Comparison of ENCODE assay signal across 9 mouse cellular contexts in the genomic region with DNA sequence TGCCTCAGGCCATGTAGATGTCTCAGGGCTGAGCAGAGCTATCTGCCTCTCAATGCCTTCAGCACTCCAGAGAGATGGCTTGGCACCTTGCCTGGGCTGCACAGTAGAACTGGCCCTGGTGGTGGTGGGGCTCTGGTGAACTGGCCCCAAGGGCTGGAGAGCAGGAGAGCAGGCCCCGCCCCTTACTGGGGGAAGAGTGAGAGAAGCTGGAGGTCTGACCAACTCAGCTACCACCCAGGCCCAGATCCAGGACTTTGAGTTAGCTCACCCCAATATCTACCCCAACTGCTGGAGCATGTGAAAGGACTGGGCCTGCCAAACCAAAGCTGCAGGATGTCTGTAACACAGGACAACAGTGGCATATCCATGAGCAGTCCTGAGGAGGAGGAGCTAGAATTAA. TPM values are rescaled to one million over a fixed set of nuclear protein-coding genes. Genes with fewer than 3 reads are reported as not detected.
A peak's percentile ranks its signal among the peaks of the same experiment; 100 is the strongest.
DNase-seq lines count a peak whose midpoint lies in the region; ATAC-seq lines count a peak whose summit lies in the region.
"Had no signal": no experiment of that assay in that cellular context is flagged by ENCODE, and none has a peak within 500 bp of the region (broad histone marks: within the 10 kb centered on the region; RNA-seq: fewer than 3 reads in every experiment).

No protein-coding gene starts in this region.

- peaks cover 13% of the 10 kb centered on the region for H3K4me1 ChIP-seq in midbrain, embryonic 12.5 days
- H3K4me1 ChIP-seq in midbrain, embryonic 11.5 days (ENCODE audit: control insufficient read depth, insufficient read depth, low read length) = peaks cover 4% of the 10 kb centered on the region; the same call in 1 of the 2 replicates
- H3K4me1 ChIP-seq in hindbrain, embryonic 12.5 days = peaks cover 5% of the 10 kb centered on the region
- H3K4me1 ChIP-seq in neural tube, embryonic 15.5 days = peaks cover 15% of the 10 kb centered on the region

- peaks cover 7% of the 10 kb centered on the region; the same call in 1 of the 2 replicates for H3K27me3 ChIP-seq in midbrain, embryonic 12.5 days
- no peaks in the 10 kb centered on the region; the same call in 1 of the 2 replicates for H3K27me3 ChIP-seq in midbrain, embryonic 11.5 days (ENCODE audit: control insufficient read depth, insufficient read depth, low read length)
- H3K27me3 ChIP-seq in hindbrain, embryonic 12.5 days = 0 out of 2 replicates have a peak, but pooled peaks cover 3% of the 10 kb centered on the region
- no peaks in the 10 kb centered on the region for H3K27me3 ChIP-seq in neural tube, embryonic 15.5 days (replicated peaks)

- no peaks in the 10 kb centered on the region for H3K9me3 ChIP-seq in midbrain, embryonic 12.5 days
- H3K9me3 ChIP-seq in midbrain, embryonic 11.5 days (ENCODE audit: control insufficient read depth, low read length) = no peaks in the 10 kb centered on the region
- no peaks in the 10 kb centered on the region for H3K9me3 ChIP-seq in hindbrain, embryonic 12.5 days (replicated peaks)
- no peaks in the 10 kb centered on the region for H3K9me3 ChIP-seq in neural tube, embryonic 15.5 days (replicated peaks)

- no peak overlapping the region for H3K27ac ChIP-seq in midbrain, embryonic 12.5 days (replicated peaks)
- no peak overlapping the region for H3K27ac ChIP-seq in midbrain, embryonic 11.5 days (ENCODE audit: low read depth, low read length)
- no peak overlapping the region for H3K27ac ChIP-seq in hindbrain, embryonic 12.5 days
- 0 out of 2 replicates have a peak overlapping the region, but pooled peaks have one; percentile 78 for H3K27ac ChIP-seq in neural tube, embryonic 15.5 days (replicated peaks)

- 95% methylated on average over 1 of the region's 1 CpGs for WGBS in midbrain, embryonic 12.5 days
- WGBS in midbrain, embryonic 11.5 days = 100% methylated on average over 1 of the region's 1 CpGs
- whole genome bisulfite sequencing in hindbrain, embryonic 12.5 days = 100% methylated on average over 1 of the region's 1 CpGs
- WGBS in neural tube, embryonic 15.5 days = 100% methylated on average over 1 of the region's 1 CpGs

- DNase-seq in cerebellum, adult 11-12 months = peak; percentile 27
- DNase-seq in cerebellum, adult 8-10 months = no peak
- no peak for DNase-seq in midbrain, embryonic 11.5 days (ENCODE audit: low spot score, missing footprints)
- DNase-seq in gastrocnemius, adult 18-20 months (ENCODE audit: low spot score) = peak; percentile 50
- no peak for DNase-seq in frontal cortex, adult 2 months (ENCODE audit: extremely low spot score in 1 of 2, low spot score in 1 of 2)

- no peaks in the 10 kb centered on the region for H3K36me3 ChIP-seq in midbrain, embryonic 12.5 days
- no peaks in the 10 kb centered on the region for H3K36me3 ChIP-seq in midbrain, embryonic 11.5 days (ENCODE audit: control insufficient read depth, insufficient read depth, low read length)
- H3K36me3 ChIP-seq in hindbrain, embryonic 12.5 days = no peaks in the 10 kb centered on the region
- no peaks in the 10 kb centered on the region for H3K36me3 ChIP-seq in neural tube, embryonic 15.5 days

- H3K9ac ChIP-seq in midbrain, embryonic 12.5 days (replicated peaks) = no peak overlapping the region
- no peak overlapping the region for H3K9ac ChIP-seq in midbrain, embryonic 11.5 days (ENCODE audit: low read length)
- no peak overlapping the region for H3K9ac ChIP-seq in hindbrain, embryonic 12.5 days
- no peak overlapping the region for H3K9ac ChIP-seq in neural tube, embryonic 15.5 days (replicated peaks)

- ATAC-seq in midbrain, embryonic 12.5 days (ENCODE audit: low FRiP score, low read depth) = 0 out of 2 replicates have a peak, but pooled peaks have one; percentile 11
- ATAC-seq in midbrain, embryonic 11.5 days (ENCODE audit: low FRiP score) = no peak
- 0 out of 2 replicates have a peak, but pooled peaks have one; percentile 11 for ATAC-seq in hindbrain, embryonic 12.5 days (ENCODE audit: low FRiP score)
- peak; percentile 48; the same call in 1 of the 2 replicates for ATAC-seq in neural tube, embryonic 15.5 days (ENCODE audit: low FRiP score)

- no peak overlapping the region for H3K4me2 ChIP-seq in midbrain, embryonic 12.5 days (replicated peaks)
- no peak overlapping the region for H3K4me2 ChIP-seq in midbrain, embryonic 11.5 days
- no peak overlapping the region for H3K4me2 ChIP-seq in hindbrain, embryonic 12.5 days (replicated peaks)
- H3K4me2 ChIP-seq in neural tube, embryonic 15.5 days = no peak overlapping the region

- H3K4me3 ChIP-seq in midbrain, embryonic 12.5 days = no peak overlapping the region
- no peak overlapping the region for H3K4me3 ChIP-seq in midbrain, embryonic 11.5 days (ENCODE audit: low read depth, low read length)
- no peak overlapping the region for H3K4me3 ChIP-seq in hindbrain, embryonic 12.5 days
- no peak overlapping the region for H3K4me3 ChIP-seq in neural tube, embryonic 15.5 days (replicated peaks)

RNA-seq across cellular contexts. Expression of a gene that starts 33.7 kb away (rescaled TPM):
- 66.5 and 72.1 TPM in 2 replicates for polyA plus RNA-seq in midbrain, embryonic 12.5 days (2016; fragmentation: Nextera tagmentation; extraction: Ambion mirVana)
- polyA plus RNA-seq in midbrain, embryonic 11.5 days (2014; fragmentation: Nextera tagmentation; extraction: Ambion mirVana) = 65.8 and 69.1 TPM in 2 replicates
- 100 to 1,000 TPM; 222 to 227 TPM for total RNA-seq in gastrocnemius, adult 18-20 months (2021)
- 75.1 and 84.3 TPM in 2 replicates for polyA plus RNA-seq in hindbrain, embryonic 12.5 days (2016; fragmentation: Nextera tagmentation; extraction: Ambion mirVana)
- 78.7 and 103 TPM in 2 replicates for polyA plus RNA-seq in neural tube, embryonic 15.5 days (2015; fragmentation: Nextera tagmentation; extraction: Ambion mirVana)
- 83.2 and 91.3 TPM in 2 replicates for polyA plus RNA-seq in frontal cortex, adult 2 months (2012; rRNA removed)
- total RNA-seq: neutrophil, adult 5-6 weeks had no signal

Comparison
In these comparisons a context has a peak if more than half of its experiments do, and no peak if none do; other contexts are left out.
1. DNase-seq: peak in cerebellum, adult 11-12 months (single experiment) and gastrocnemius, adult 18-20 months (single experiment); none in cerebellum, adult 8-10 months (single experiment), midbrain, embryonic 11.5 days (single experiment) and frontal cortex, adult 2 months (0 of 2).